Mouse (Mus musculus): Measurements from ENCODE around the gene Atpaf1.

Atpaf1 gene

DNA sequence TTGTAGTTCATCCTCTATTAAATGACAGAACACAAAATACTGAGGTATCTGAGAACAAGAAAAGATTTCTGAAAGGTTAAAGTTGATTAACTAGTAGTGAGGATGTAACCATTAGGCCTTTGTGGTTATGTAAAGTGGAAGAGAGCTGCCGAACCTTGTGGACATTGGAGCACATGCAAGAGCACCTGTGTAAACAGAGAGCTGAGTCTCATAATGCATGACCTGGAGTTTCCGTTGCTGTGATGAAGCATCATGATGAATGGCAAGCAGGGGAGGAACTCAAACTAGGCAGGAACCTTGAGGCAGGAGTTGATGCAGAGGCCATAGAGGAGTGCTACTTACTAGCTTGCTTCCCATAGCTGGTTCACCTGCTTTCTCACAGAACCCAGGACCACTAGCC, 66.0 kb downstream of the Atpaf1 start:
- DNase-seq = no peak

DNA sequence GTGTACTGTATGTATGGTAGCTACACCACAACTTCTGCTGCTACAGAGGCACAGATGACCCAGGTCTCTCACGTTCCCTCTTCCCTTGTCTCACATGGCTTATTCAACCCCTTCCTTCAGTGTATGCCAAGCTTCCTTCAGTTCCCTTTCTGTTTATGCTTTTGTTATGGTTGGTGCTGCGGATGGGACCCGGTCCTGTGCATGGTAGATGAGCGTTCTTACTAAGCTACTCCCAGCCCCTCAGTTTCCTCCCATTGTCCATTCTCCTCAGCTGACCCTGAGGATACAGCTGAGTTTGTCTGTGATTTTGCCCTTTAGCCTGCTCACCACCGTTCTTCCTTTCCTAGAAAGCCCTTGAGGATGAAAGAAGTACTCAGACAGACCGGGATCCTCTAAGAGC, 67.0 kb downstream of the Atpaf1 start:
- DNase-seq = no peak

DNA sequence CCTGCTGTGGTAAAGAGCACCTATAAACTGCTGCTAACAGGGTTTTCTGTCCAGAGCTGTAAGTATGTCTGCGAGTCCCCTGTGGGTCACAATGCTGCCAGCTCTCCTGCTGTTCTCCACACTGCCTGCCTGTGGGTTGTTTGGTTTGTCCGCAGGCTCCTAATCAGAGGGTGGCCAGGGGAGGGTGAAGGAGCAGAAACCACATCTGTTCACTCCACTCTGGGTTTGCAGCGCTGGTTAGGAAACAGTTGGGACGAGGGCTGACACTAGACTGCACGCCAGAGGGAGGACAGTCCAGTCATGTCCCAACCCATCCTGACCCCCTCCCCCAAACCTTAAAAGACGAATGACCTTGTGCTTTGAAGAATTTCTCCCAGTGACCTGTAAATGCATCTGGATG, 70.5 kb downstream of the Atpaf1 start:
- DNase-seq = no peak

DNA sequence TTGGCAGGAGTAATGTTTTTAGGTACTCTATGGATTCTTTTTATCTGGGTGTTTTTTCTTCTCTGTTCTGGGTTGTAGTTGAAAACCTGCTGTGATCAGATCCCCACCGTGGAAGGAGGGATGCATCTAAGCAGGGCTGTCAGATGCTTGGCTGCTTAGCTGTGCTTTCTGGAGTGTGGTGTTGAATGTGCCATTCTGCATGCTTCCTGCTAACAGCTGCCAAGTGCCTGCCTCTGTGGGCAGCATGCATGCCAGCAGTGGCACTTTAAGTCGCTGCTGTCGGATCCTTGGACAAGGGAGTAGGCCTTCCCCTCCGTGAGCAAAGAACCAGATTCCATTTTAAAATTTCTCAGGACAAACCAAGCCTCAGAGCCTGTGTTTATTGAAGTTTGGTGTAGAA, 71.0 kb downstream of the Atpaf1 start:
- no peak for DNase-seq

DNA sequence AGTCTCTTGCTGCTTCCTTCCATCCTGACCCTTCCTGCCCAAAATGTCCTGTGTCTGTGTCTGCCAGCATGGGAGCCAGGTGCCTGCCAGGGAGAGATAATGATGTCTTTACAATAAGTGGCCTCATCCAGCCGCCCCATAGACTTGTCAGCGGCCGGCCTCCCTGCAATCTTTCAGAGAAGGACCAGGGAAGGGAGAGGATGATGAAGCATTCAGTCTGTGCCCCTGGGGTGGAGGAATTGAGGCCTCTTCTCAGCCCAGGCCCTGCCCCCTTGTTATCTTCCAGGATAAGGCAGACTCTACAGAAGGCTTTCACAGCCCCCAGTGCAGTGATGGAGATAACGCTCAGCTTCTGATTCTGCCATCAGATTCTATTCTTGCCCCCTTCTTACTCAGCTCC, 71.7 kb downstream of the Atpaf1 start:
- DNase-seq = no peak

DNA sequence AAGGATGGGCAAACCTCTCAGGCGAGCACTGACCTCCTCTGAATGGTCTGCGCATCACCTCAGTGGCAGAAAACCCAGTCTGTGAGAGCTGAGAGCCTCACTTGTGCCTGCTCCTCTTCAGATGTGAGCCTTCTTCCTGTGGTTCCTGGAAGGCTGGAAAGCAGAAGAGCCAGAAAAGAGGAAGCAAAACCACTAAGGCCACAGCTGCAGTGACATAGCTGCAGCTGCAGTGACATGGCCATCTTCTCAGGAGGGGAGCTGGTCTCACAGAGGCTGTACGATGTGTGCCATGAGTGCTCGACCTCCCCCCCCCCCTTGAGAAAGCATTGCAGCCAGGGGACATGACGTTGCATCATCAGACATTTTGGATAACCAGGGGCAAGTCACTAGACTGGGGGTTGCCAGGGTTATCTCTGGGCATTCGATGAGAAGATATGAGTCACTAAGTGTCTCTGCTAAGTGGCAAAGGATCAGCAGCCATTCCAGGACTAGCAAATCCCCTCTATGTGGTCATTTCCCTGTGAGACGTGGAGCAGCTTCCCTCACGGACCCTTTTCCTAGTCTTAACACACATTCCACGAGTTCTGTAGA, 72.8 kb downstream of the Atpaf1 start:
- DNase-seq = no peak

DNA sequence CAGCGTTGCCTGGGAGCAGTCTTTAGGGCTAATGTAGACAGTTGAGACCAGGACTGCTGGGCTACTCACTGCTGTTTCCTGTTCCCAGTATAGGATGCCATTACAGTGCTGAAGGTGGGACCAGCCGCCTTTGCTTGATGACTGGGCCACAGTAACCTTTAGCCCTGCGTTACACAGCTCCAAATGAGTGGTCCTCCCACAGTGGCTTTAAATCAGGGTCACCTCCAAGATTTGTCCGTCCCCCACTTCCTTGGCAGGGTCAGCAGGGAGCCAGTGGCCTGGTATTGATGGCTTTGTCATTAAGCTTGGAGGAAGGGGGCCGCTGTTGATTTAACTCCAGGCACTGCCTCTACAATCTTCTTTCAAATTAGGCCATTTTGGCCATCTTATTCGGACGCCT, 78.7 kb downstream of the Atpaf1 start:
- DNase-seq = no peak

DNA sequence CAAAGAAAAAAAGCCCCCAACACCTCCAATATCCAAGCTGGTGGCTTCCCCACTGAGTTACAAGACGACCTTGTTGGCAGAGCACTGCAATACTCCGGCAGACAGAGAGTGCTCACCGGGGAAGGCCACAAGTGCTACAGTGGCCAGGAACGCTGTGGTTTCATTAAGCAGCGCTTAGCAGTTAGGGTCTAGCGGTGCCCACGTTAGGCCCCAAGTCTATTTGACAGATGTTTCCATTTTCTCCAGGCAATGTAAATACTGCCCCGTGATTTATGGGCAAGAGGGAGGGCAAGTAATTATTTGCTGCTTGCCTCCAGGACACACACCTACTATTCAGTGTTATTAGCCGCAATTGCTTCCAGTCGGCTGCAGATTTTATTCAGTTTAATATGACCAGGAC, 79.3 kb downstream of the Atpaf1 start:
- DNase-seq = no peak

All from retina, postnatal 1 day (tissue).